Mouse (Mus musculus) 3T3-L1 (cell line): ENCODE measurements around the gene Atcay.
"Not testable (repeated sequence)": the region's sequence is repeated elsewhere in the genome, so short reads cannot be mapped to it uniquely, and the experiment has no call there.

Source experiments
- DNase-seq: peaks from one replicate; pipeline ENCODE4 v3.0.0-alpha.2; 2015; ENCODE audit warnings: low read depth, low spot score

The Atcay gene

DNA sequence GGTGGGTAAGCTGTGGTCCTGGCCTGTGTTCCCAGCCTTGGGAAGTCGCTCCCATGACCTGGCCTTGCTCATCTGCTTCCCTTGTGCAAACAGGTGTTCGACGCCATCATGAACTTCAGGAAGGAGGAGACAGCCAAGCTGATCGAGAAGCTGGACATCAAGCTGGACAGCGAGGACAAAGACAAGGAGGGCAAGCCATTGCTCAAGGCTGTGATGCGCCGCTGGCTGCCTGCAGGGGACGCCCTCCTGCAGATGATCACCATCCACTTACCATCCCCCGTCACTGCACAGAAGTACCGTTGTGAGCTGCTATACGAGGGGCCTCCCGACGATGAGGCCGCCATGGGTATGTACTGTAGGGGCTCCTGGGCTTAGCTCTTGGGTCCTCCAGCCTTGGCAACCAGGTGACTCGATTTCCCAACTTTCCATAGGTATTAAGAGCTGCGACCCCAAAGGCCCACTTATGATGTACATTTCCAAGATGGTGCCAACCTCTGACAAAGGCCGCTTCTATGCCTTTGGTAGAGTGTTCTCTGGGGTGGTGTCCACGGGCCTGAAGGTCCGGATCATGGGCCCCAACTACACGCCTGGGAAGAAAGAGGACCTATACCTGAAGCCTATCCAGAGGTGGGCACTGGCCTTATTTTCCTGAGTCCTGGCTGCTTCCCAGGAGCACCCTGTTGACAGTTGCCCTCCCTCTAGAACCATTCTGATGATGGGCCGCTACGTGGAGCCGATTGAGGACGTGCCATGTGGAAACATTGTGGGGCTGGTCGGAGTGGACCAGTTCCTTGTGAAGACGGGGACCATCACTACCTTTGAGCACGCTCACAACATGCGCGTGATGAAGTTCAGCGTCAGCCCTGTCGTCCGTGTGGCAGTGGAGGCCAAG, 50.9 kb downstream of the Atcay start:
- DNase-seq, result no peak

DNA sequence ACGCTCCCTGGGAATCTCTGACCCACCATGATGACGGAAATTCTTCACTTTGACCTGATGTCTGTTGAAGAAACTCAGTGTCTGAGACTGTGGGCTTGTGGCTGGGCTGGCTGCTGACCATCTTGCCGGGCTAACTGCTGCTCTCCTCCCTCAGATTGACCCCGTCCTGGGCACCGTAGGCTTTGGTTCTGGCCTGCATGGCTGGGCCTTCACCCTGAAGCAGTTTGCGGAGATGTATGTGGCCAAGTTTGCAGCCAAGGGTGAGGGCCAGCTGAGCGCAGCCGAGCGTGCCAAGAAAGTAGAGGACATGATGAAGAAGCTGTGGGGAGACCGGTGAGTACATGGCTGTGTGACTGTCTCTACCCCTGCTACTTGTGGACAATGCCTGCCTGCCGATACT, 51.7 kb downstream of the Atcay start:
- DNase-seq, result no peak

DNA sequence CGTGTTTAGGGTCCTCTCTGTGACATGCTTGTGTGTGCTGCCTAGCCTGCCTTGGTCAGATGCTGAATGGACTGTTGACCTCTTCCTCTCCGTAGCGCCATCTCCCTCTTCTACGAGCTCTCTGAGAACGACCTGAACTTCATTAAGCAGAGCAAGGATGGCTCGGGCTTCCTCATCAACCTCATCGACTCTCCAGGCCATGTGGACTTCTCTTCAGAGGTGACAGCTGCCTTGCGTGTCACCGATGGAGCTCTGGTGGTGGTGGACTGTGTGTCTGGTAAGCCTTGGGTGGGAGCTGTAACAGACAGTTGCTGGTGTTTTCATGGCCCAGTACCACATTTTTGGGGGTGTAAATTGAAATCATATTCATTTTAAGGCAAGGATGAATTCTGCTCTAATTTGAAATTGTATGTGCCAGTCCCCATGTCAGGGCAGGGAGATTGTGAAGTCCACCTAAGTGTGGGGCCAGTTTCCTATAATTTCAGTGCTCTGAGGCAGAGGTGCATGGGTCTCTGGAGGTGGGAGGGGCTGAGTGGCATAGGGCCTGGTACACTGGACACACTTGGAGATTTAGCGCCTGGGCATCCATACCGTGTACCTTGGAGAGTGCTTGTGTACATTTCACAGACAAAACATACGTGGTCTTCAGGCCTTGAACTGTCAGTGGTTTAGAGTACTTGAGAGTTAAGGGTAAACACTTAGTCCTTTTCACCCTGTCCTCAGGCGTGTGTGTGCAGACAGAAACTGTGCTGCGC, 52.5 kb downstream of the Atcay start:
- no peak for DNase-seq

DNA sequence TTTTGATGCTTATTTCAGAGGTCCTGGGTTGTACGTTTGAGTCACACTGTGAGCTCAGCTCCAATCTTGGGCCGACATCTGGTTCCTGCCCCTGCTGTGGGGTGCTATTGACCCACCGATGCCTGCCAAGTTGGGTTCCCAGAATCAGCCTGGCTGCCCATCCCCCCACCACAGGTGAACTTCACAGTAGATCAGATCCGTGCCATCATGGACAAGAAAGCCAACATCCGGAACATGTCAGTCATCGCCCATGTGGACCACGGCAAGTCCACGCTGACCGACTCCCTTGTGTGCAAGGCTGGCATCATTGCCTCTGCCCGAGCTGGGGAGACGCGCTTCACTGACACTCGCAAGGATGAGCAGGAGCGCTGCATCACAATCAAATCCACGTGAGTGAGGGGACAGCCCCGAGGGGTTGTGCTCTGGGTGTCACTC, 53.1 kb downstream of the Atcay start:
- DNase-seq, result peak; percentile 51

DNA sequence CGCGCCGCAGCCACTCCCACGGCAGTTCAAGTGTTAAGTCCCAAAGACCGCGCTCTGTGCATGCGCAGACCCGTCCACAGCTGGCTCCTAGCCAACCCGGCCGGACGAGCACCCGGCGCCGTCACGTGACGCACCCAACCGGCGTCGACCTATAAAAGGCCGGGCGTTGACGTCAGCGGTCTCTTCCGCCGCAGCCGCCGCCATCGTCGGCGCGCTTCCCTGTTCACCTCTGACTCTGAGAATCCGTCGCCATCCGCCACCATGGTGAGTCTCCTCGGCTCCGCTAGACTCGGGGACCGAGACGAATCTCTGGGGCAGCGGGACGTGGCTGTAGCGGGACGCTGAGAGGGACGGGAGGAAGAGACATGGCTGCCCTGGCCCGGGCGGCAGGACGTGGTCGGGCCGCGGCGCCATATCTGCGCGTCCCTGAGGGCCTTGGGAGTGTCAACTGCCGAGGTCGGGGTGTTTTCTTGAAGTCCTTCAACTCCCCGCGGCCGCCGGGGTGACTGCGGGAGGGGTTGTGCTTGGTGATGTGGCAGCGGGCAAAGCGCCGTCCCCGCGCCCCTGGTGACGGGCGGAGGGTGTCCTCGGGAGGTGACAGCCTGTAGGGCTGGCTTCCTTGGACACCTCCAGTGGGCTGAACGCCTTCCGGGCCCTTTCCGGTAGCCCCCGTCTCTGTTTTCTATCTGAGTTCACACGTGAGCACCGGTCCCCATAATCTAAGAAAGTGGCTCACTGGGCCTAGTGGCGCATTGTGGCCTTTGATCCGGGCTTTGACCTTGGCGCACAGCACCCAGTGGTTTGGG, 54.0 kb downstream of the Atcay start, which contains the start of gene Eef2:
Gene Eef2, plus strand, starts transcription at position 166 of the 806 bp plus-strand sequence.
- DNase-seq, result peak; percentile 97

DNA sequence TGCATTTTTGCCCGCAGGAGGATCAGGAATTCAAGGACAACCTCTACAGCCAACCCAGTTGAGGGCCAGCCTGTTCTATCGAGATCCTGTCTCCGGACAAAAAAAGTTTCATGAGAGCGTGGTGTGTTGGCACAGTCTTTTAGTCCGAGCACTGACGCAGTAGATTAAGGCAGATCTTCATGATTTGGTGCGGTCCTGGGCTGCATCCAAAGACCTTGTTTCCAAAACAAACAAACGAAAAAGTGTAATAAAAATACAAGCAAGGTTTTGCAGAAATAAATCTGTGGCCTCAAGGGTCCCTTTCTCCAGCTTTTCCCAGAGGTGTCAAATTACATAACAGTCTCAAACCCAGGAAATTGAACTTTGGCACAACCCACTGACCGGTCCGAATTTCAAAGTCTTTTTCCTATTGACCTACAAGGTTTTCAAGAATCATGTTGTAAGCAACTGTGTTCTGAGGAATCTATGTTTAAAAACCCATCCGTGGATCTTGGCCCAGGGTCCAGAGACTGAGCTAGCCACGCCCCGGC, 54.6 kb downstream of the Atcay start:
- peak; percentile 83 for DNase-seq

DNA sequence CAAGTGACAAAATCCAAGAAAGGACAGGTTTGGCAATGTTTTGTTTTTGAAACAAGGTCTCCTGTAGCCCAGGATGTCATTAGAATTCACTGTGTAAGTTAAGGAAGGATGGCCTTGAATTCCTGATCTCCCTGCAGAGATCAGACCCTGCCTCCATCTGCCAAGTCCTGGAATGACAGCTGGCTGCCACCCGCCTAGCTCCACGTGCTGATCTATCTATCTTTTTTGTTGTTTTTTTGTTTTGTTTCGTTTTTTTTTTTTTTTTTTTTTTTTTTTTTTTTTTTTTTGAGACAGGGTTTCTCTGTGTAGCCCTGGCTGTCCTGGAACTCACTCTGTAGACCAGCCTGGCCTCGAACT, 55.3 kb downstream of the Atcay start:
- DNase-seq, result not testable (repeated sequence)

DNA sequence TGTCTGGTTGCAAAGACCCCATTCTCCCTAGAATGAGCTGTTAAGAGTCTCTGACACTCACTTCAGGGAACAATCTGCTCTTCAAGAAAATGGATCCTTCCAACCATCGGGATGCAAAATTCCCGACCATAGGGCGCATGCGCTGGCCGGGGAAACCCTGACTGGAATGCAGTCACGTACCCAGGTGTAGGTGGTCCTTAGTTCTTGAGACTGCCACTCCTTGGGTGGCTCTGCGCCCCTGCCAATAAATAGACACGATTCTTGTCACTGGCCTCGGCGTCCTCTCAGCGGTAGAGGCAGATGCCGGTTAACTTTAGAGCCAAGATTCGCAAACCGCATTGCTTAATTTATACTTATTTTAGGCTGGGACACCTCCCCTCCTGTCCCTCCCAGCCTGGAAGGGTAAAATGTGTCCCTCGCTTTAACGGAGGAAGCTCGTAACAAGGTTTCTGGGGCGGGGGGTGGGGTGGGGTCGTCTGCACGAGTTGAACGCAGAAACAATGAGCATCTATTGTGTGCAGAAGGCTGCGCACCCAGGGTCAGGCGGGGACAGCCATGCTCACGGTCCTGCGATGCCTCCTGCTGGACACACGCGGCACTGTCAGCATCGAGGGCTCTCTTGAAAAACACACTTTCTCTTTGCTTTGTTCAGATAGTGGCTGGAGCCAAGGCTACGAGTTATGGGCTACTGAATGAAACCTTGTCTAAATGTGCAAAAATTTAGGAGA, 55.9 kb downstream of the Atcay start:
- DNase-seq, result peak; percentile 92

DNA sequence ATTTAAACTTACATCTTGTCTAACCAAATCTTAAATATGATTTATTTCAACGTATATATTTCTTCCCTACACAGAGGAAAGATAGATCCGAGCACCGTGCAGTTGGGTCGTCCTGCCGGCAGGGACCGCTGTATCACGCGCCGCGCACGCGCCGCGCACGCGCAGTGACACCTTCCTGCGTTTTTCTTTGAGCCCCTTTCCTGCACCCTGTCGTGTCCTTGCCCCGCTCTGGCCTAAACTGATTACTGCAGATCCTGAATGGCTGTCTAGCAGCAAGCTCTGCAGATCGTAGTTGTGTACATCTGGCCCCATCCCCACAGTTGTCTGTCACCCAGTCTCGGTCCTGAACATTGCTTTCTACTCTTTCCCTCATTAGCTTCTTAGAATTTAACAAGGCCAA, 57.5 kb downstream of the Atcay start:
- peak; percentile 80 for DNase-seq

DNA sequence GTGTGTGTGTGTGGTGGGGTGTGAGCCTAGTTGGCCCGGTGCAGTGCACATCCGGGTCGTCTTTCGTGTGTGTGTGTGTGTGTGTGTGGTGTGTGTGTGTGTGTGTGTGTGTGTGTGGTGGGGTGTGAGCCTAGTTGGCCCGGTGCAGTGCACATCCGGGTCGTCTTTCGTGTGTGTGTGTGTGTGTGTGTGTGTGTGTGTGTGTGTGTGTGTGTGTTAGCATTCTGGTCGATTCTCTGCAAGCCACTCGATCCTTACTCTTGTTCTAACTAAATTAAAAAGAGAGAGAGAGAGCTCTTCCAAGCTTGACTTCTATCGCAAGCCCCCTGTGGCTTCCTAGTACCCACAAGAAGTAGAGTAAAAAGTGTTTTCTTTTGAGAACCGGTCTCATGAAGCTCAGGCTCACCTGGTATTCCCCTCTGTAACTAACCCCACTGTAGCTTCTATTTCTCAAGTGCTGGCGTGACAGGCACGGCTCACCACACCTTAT, 61.2 kb downstream of the Atcay start:
- DNase-seq, result not testable (repeated sequence)

DNA sequence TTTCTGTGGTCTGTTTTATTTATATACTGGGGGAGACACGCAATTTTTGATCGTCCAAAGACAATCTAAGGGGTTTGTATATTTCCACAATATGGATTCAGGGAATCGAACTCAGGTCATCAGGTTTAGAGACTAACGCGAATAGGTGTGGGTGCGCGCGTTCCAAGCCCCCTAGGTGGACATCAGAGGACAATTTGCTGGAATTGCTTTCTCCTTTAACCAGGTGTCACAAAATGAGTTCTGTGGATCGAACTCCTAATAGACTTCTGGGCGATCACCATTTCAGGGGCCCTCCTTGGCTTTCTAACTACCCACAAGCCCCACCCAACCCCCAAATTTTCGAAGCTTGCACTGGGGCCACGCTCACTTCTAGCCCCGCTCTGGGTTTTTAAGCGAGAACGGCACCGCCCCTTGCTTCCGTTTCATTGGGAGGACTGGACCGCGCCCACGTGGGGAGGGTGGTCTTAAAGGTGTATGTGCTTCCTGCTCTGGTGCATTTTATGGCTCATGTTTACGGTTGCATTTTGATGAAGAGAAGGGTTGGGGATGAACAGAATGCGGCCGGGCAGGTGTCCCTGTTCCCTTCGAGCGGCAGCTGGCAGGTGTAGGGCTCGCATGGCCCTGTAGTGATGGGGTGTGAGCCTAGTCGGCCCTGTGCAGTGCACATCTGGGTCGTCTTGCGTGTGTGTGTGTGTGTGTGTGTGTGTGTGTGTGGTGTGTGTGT, 62.0 kb downstream of the Atcay start:
- DNase-seq, result peak; percentile 74

DNA sequence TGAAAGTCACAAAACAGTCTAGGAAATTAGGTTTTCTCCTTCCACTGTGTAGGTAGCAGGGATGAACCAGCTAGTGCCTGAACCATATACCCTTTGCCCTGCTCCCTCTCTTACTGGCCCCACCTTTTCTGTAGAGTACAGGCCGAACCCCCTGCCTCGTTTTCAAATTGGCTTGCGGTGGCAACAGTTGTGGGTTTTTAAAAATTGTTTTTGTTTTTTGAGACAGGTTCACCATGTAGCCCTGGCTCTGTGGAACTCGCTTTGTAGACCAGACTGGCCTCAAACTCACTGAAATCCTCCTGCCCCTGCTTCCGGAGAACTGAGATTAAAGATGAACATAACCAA, 62.6 kb downstream of the Atcay start:
- DNase-seq, result no peak

DNA sequence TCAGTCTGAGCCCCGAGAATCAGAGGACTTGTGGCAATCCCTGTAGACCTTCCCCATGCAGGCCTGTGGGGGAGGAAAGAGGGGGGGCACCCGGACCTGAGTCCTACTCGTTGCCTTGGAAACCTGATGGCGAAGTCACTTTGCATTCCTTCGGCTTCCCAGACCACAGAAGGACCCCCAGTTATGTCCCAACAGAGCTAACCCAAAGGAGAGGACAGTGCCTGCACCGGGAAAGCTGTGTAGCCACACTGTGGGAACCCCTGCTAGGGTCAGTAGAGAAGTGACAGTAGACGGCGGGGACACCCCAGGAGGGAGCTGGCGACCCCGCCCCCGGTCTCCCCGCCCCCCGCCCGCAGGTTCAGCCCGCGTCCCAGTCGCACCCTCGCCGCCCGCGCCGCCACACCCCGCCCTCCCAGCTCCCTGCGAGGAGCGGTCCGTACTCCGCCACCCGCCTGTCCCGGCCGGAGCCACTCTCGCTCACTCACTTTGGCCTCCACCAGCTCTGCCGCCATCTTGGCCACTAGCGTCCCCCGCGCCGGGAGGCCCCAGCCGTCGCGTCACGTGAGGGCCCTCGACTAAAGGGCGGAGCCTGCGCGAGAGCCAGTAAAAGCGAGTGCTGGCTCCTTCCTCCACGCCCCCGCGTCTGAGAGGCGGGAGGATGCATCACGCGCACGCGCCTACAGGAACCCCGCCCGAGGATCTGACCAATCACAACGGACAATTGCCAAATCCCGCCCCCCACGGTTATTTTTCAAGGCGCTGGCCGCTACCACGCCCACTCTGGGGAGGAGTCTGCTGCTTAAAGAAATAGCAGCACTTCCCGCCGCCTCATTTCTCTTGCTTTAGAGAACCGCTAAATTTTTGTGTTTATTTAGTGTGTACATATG, 63.2 kb downstream of the Atcay start, which contains the start of gene Pias4:
Gene Pias4, minus strand, starts transcription at position 724 of the 887 bp plus-strand sequence.
- peak; percentile 99 for DNase-seq

DNA sequence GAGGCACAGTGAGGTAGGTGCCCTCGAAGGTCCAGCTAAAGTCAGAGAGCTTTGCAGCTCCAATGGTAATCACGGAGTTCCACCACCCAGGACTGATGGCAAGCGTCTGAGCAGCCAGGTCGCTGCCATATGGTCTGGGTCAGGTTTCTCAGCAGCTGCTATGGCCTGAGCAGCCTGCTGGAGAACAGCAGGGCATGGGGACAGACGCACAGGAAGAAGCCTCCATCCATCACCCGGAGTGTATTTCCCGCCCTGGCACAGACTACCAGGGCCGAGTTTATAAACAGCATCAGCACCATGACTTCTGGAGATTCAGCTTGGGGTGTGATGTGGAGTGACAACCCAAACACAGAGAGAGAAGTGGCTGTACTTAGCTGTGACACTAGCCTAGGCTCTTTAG, 65.5 kb downstream of the Atcay start:
- no peak for DNase-seq

DNA sequence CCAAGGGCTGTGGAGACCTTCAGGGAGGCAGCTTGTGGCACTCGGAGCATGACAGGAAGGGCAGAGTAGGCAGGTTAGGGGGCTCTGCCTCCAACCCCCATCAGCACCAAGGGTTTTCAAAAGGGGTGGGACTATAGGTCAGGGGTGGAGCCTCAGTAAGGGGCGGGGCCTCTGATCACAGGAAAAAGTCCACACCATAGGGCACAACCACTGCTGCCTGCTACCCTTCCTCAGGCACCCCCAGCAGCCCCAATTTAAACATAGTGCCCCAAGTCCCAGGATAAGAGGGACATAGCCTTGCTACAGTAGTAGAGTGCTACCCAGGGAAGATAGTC, 68.3 kb downstream of the Atcay start:
- no peak for DNase-seq

DNA sequence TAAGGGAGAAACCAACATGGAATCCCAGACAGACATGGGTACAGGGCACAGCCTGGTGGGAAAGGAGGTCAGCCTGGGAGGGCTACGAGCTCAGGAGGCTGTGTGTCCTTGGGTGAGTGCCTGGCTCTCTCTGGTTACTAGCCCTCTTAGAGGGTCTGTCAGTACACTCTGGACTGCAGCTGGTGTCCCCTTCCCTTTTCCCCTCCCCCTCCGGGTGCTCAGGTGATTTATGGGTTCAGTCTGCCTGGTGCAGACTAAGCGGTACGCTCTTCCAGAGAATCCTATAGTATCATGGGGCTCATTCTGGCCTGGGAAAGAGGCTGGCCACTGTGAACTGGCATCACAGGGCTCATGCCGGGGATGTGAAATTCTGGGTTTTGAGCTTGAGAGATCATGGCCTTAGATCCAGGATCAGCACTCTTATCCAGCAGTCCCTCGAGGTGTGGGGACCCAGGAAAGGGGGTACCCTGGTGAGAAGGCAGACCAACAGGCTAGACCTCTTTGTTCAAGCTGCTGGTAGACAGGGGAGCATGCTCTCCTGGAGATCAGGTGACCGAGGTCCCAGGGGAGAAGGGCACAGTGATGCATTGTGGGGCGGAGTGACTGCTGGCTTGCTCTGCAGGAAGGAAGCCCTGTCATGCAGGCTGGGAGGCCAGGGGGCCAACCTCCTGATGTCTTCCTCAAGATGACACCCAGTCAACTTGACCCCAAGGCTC, 68.9 kb downstream of the Atcay start:
- no peak for DNase-seq

DNA sequence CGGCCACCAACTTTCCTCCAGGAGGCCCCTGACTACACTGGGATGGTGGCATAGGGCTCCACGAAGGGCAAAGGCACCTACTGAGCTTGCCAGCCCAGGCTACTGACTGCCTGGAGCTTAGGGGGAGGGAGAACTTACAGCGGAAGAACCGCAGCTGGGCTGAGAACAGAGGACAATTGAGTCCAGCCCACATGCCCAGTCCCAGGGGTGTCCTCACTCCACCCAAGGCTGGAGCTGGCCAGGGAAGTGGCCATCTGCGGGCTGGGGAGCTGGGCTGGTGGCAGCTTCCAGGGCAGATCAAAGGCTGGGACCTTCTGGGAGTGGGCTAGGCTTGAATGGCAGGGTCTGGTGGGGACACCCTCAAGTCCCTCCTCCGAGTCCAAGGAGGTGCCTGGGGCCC, 75.9 kb downstream of the Atcay start:
- DNase-seq, result no peak
